Mouse (Mus musculus): ENCODE measurements around the gene 4930467E23Rik.
"Not testable (repeated sequence)": the region's sequence is repeated elsewhere in the genome, so short reads cannot be mapped to it uniquely, and the experiment has no call there.

The 4930467E23Rik gene

GRCm38 (mm10) chr8:19711171-19711860 lies 18.1 kb upstream of the 4930467E23Rik start:
- DNase-seq: not testable (repeated sequence)

GRCm38 (mm10) chr8:19712227-19712750 lies 17.1 kb upstream of the 4930467E23Rik start:
- not testable (repeated sequence) for DNase-seq

GRCm38 (mm10) chr8:19712816-19713215 lies 16.6 kb upstream of the 4930467E23Rik start:
- not testable (repeated sequence) for DNase-seq

GRCm38 (mm10) chr8:19713232-19713834 lies 16.0 kb upstream of the 4930467E23Rik start:
- not testable (repeated sequence) for DNase-seq

- DNase-seq: not testable (repeated sequence)
Observed at GRCm38 (mm10) chr8:19714426-19714825, 14.9 kb upstream of the 4930467E23Rik start.

- not testable (repeated sequence) for DNase-seq
Observed at GRCm38 (mm10) chr8:19715266-19715665, 14.1 kb upstream of the 4930467E23Rik start.

GRCm38 (mm10) chr8:19717851-19718250 lies 11.5 kb upstream of the 4930467E23Rik start:
- peak; percentile 57 for DNase-seq

GRCm38 (mm10) chr8:19719513-19719912 lies 9.9 kb upstream of the 4930467E23Rik start:
- DNase-seq: peak; percentile 95

- DNase-seq: not testable (repeated sequence)
Observed at GRCm38 (mm10) chr8:19724871-19725270, 4.5 kb upstream of the 4930467E23Rik start.

- DNase-seq: not testable (repeated sequence)
Observed at GRCm38 (mm10) chr8:19751773-19752172, 22.4 kb downstream of the 4930467E23Rik start.

GRCm38 (mm10) chr8:19754178-19754577 lies 24.8 kb downstream of the 4930467E23Rik start:
- DNase-seq: not testable (repeated sequence)

- not testable (repeated sequence) for DNase-seq
Observed at GRCm38 (mm10) chr8:19754961-19755360, 25.6 kb downstream of the 4930467E23Rik start.

- not testable (repeated sequence) for DNase-seq
Observed at GRCm38 (mm10) chr8:19761660-19762059, 32.3 kb downstream of the 4930467E23Rik start.

- not testable (repeated sequence) for DNase-seq
Observed at GRCm38 (mm10) chr8:19762860-19763592, 33.6 kb downstream of the 4930467E23Rik start.

GRCm38 (mm10) chr8:19765531-19765930 lies 36.2 kb downstream of the 4930467E23Rik start:
- not testable (repeated sequence) for DNase-seq

GRCm38 (mm10) chr8:19773461-19773860 lies 44.1 kb downstream of the 4930467E23Rik start:
- DNase-seq: not testable (repeated sequence)

- not testable (repeated sequence) for DNase-seq
Observed at GRCm38 (mm10) chr8:19776311-19776710, 46.9 kb downstream of the 4930467E23Rik start.

GRCm38 (mm10) chr8:19777500-19777899 lies 48.1 kb downstream of the 4930467E23Rik start:
- DNase-seq: not testable (repeated sequence)

- not testable (repeated sequence) for DNase-seq
Observed at GRCm38 (mm10) chr8:19778126-19778525, 48.8 kb downstream of the 4930467E23Rik start.

GRCm38 (mm10) chr8:19778891-19779290 lies 49.5 kb downstream of the 4930467E23Rik start:
- DNase-seq: not testable (repeated sequence)

- not testable (repeated sequence) for DNase-seq
Observed at GRCm38 (mm10) chr8:19780212-19780611, 50.8 kb downstream of the 4930467E23Rik start.

GRCm38 (mm10) chr8:19780658-19781057 lies 51.3 kb downstream of the 4930467E23Rik start:
- DNase-seq: not testable (repeated sequence)
